Mouse (Mus musculus) CH12.LX (cell line): ENCODE results near the gene Cog2.

Experiments used
- BHLHE40 ChIP-seq: IDR thresholded peaks from 2 replicates; pipeline ENCODE4 v1.6.1; 2011; ENCODE audit warnings: mild to moderate bottlenecking, low read depth, low read length, improper control_type of control experiment
- CTCF ChIP-seq, 2 experiments: IDR thresholded peaks in 1 of 2; conservative IDR thresholded peaks in 1 of 2; 2 replicates each; pipeline ENCODE4 v1.5.1; 2011 to 2012; ENCODE audit warnings: low read depth in 2 of 2, low read length in 2 of 2, improper control_type of control experiment in 1 of 2, inconsistent platforms in 1 of 2, mild to moderate bottlenecking in 1 of 2, moderate library complexity in 1 of 2
- EP300 ChIP-seq: IDR thresholded peaks from 2 replicates; pipeline ENCODE4 v1.6.1; 2011; ENCODE audit warnings: low read length, improper control_type of control experiment
- ETS1 ChIP-seq: conservative IDR thresholded peaks from 2 replicates; pipeline ENCODE4 v1.6.1; 2012; ENCODE audit warnings: low read depth, mild to moderate bottlenecking, inconsistent platforms, low read length, improper control_type of control experiment, moderate library complexity
- JUND ChIP-seq: conservative IDR thresholded peaks from 2 replicates; pipeline ENCODE4 v1.6.1; 2011; ENCODE audit warnings: low read depth, low read length, improper control_type of control experiment
- MEF2A ChIP-seq: IDR thresholded peaks from 2 replicates; pipeline ENCODE4 v1.6.1; 2014; ENCODE audit warnings: low read depth, mild to moderate bottlenecking, inconsistent platforms, low read length, improper control_type of control experiment, borderline replicate concordance
- POLR2A ChIP-seq: IDR thresholded peaks from 2 replicates; pipeline ENCODE4 v1.6.1; 2011; ENCODE audit warnings: low read depth, mild to moderate bottlenecking, improper control_type of control experiment, low read length
- POLR2AphosphoS2 ChIP-seq: IDR thresholded peaks from 2 replicates; pipeline ENCODE4 v1.6.1; 2011; ENCODE audit warnings: low read depth, low read length, improper control_type of control experiment
- RCOR1 ChIP-seq: conservative IDR thresholded peaks from 2 replicates; pipeline ENCODE4 v1.6.1; 2012; ENCODE audit warnings: low read depth, mild to moderate bottlenecking, inconsistent platforms, low read length, improper control_type of control experiment
- TBP ChIP-seq: conservative IDR thresholded peaks from 2 replicates; pipeline ENCODE4 v1.6.1; 2011; ENCODE audit warnings: low read depth, low read length, improper control_type of control experiment

DNA sequence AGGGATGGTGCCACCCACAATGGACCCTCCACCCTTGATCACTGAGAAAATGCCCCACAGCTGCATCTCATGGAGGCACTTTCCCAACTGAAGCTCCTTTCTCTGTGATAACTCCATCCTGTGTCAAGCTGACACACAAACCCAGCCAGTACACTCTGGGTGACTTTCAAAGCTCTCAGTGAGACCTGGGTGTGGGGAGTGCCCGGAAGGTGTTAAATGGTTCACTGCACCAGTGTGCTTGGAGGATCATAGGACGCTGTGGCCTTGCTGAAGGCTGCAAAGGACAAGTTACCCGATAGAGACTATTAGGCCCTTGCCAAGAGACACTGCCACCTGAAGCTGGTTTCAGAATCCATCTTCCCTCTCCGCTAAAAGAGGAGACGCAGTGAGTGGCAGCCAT is 44.9 kb upstream of the Cog2 start:
- TF ChIP-seq CTCF (conservative IDR thresholded peaks at IDR 0.05 in 1 of 2, IDR thresholded peaks at IDR 0.05 in 1 of 2; ENCODE audit: low read depth in 2 of 2, low read length in 2 of 2) (no peak), MEF2A (no peak), JUND (no peak), TBP (no peak), POLR2A (no peak), RCOR1 (no peak), EP300 (no peak), BHLHE40 (no peak), ETS1 (no peak), POLR2AphosphoS2 (no peak)
